Comparison of ENCODE assay signal across 8 mouse cellular contexts in the genomic region with DNA sequence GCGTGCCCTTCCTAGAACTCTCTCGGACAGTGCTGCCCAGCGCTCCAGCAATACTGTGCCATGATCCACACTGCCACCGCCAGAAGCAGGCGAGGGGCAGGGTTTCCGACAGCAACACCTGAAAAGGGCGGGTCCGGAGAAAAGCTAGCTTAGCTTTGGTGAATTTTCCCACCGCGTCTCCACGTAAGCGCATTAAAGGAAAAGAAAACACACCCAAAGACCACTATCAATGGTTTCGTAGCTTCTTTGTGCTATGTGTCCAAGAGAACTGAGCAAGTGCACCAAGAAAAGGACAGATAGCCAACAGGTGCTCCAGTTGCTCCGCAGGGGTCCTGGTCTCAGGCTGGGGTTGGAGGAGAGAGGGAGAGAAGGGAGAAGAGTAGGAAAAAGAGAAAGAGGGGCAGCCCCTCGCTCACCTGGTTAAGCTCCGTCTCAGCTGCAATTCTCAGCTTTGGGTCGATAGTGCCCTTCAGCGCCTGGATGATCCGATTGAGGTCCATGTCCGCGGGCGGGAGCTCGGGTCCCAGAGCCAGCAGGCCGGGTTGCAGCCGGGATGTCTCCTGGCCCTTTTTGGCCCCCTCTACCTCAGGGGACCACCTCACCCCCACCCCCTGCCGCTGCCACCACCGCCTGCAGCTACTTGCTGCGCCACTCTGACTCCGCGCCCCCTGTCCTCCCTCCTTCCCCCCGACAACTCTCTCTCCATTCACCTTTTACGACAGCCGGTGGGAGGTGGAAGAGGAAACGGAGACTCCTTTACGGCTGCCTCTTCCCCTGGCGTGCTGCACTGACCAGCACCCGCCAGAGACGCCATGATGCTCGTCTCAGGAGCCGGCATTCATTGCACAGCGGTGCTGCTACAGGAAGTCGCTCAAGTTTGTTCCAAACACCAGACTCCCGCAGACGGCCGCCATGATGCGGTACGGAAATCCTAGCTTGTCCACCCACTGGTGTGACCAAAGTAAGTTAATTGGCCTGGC. TPM values are rescaled to one million over a fixed set of nuclear protein-coding genes. Genes with fewer than 3 reads are reported as not detected.
DNase-seq lines count a peak whose midpoint lies in the region; ATAC-seq and TF ChIP-seq lines count a peak whose summit lies in the region.

A gene (minus strand): TSS at position 720 of the 980 bp plus-strand sequence.

- peak within 1 kb of the TSS; percentile 80 for H3K9ac ChIP-seq in MEL (ENCODE audit: control insufficient read depth, low read depth, low read length, poor library complexity, severe bottlenecking)
- H3K9ac ChIP-seq in forebrain, postnatal 0 days, result peak within 1 kb of the TSS; percentile 71
- H3K9ac ChIP-seq in lung, embryonic 15.5 days, result peak within 1 kb of the TSS; percentile 78

- H3K9me3 ChIP-seq in MEL (replicated peaks; ENCODE audit: insufficient read depth, low read length), result no peaks in the 10 kb centered on the region
- no peaks in the 10 kb centered on the region for H3K9me3 ChIP-seq in forebrain, postnatal 0 days (ENCODE audit: low read length)
- H3K9me3 ChIP-seq in lung, embryonic 15.5 days, result no peaks in the 10 kb centered on the region

- peak within 1 kb of the TSS; percentile 73 for H3K27ac ChIP-seq in MEL (ENCODE audit: control insufficient read depth, low read depth, low read length)
- no peak within 1 kb of the TSS for H3K27ac ChIP-seq in cerebellum, adult 2 months (ENCODE audit: insufficient read depth, low read length)
- H3K27ac ChIP-seq in forebrain, postnatal 0 days (ENCODE audit: low read depth, low read length), result no peak within 1 kb of the TSS
- H3K27ac ChIP-seq in lung, embryonic 15.5 days, result peak within 1 kb of the TSS; percentile 74

- no peak for TF ChIP-seq RAD21 in MEL (IDR thresholded peaks at IDR 0.05; ENCODE audit: low read depth, low read length)

- peak; percentile 69 to 88; a peak in 2 of 4 replicates for TF ChIP-seq POLR2A in MEL (IDR thresholded peaks at IDR 0.05; ENCODE audit: control insufficient read depth in 1 of 2, insufficient read depth in 1 of 2, low read depth in 1 of 2, low read length in 2 of 2, poor library complexity in 1 of 2)
- peak; percentile 61; the same call in 1 of the 2 replicates for TF ChIP-seq POLR2A in cerebellum, adult 2 months (IDR thresholded peaks at IDR 0.05; ENCODE audit: borderline replicate concordance, insufficient read depth, low read length)

- H3K79me2 ChIP-seq in MEL (ENCODE audit: control insufficient read depth, insufficient read depth, low read length, poor library complexity), result peaks cover 31% of the 10 kb centered on the region

- peak within 1 kb of the TSS; percentile 69 for H3K4me2 ChIP-seq in forebrain, postnatal 0 days (ENCODE audit: low read depth)
- H3K4me2 ChIP-seq in lung, embryonic 15.5 days, result peak within 1 kb of the TSS; percentile 84

- H3K36me3 ChIP-seq in MEL (ENCODE audit: control insufficient read depth in 1 of 2, insufficient read depth in 2 of 2, low read length in 2 of 2), result peaks cover 0 to 12% of the 10 kb centered on the region in 2 experiments; a peak in 2 of 4 replicates
- no peaks in the 10 kb centered on the region for H3K36me3 ChIP-seq in forebrain, postnatal 0 days (ENCODE audit: insufficient read depth)
- H3K36me3 ChIP-seq in lung, embryonic 15.5 days, result no peaks in the 10 kb centered on the region

- H3K4me1 ChIP-seq in MEL (ENCODE audit: control insufficient read depth in 1 of 2, insufficient read depth in 2 of 2, low read length in 2 of 2), result peaks cover 3 to 12% of the 10 kb centered on the region in 2 experiments; a peak in 2 of 4 replicates
- no peaks in the 10 kb centered on the region; the same call in 1 of the 2 replicates for H3K4me1 ChIP-seq in cerebellum, adult 2 months (ENCODE audit: control insufficient read depth, insufficient read depth, low read length)
- peaks cover 6% of the 10 kb centered on the region; the same call in 1 of the 2 replicates for H3K4me1 ChIP-seq in forebrain, postnatal 0 days (ENCODE audit: insufficient read depth)
- H3K4me1 ChIP-seq in lung, embryonic 15.5 days, result peaks cover 9% of the 10 kb centered on the region

- DNase-seq in MEL (ENCODE audit: low read depth, low spot score), result peak; percentile 98
- peak; percentile 93 to 97 for DNase-seq in cerebellum, adult 2 months
- peak; percentile 95 for DNase-seq in forebrain, postnatal 0 days
- DNase-seq in heart, postnatal 4 days, result peak; percentile 90
- DNase-seq in layer of hippocampus, adult 8-10 months (ENCODE audit: low spot score in 2 of 2), result peak; percentile 96
- DNase-seq in ovary, adult 18-20 months (ENCODE audit: low spot score), result peak; percentile 94
- peak; percentile 95 for DNase-seq in thymus, postnatal 0 days (ENCODE audit: low spot score)

- peak; percentile 99 for ATAC-seq in forebrain, postnatal 0 days
- peak; percentile 98 for ATAC-seq in lung, embryonic 15.5 days (ENCODE audit: borderline replicate concordance, extremely low read depth, low FRiP score, low TSS enrichment)

- H3K27me3 ChIP-seq in MEL (ENCODE audit: control insufficient read depth in 1 of 2, insufficient read depth in 2 of 2, low read length in 2 of 2), result no peaks in the 10 kb centered on the region
- no peaks in the 10 kb centered on the region for H3K27me3 ChIP-seq in cerebellum, adult 2 months (ENCODE audit: control insufficient read depth, insufficient read depth, low read length)
- no peaks in the 10 kb centered on the region for H3K27me3 ChIP-seq in forebrain, postnatal 0 days (ENCODE audit: insufficient read depth, low read length)
- no peaks in the 10 kb centered on the region for H3K27me3 ChIP-seq in lung, embryonic 15.5 days

- 1% methylated on average over 47 of the region's 47 CpGs for WGBS in cerebellum, adult 2 months
- 2% methylated on average over 47 of the region's 47 CpGs for WGBS in forebrain, postnatal 0 days
- WGBS in lung, embryonic 15.5 days, result under 1% methylated on average over 46 of the region's 47 CpGs

- peak in 1 of 2 experiments; percentile 21; a peak in 1 of 4 replicates for TF ChIP-seq EP300 in MEL (IDR thresholded peaks at IDR 0.05; ENCODE audit: low read depth in 1 of 2, low read length in 2 of 2)

- TF ChIP-seq CTCF in MEL (IDR thresholded peaks at IDR 0.05 in 2 of 3, conservative IDR thresholded peaks at IDR 0.05 in 1 of 3; ENCODE audit: control insufficient read depth in 1 of 3, insufficient read depth in 1 of 3, low read depth in 2 of 3, low read length in 3 of 3, poor library complexity in 1 of 3, severe bottlenecking in 1 of 3), result no peak; a peak in 1 of 6 replicates
- no peak for TF ChIP-seq CTCF in cerebellum, adult 2 months (IDR thresholded peaks at IDR 0.05; ENCODE audit: borderline replicate concordance, insufficient read depth, low read depth, low read length)
- TF ChIP-seq CTCF in forebrain, postnatal 0 days (IDR thresholded peaks at IDR 0.05; ENCODE audit: low read depth), result peak; percentile 33; the same call in 1 of the 2 replicates

- H3K4me3 ChIP-seq in MEL (ENCODE audit: control insufficient read depth in 1 of 2, insufficient read depth in 1 of 2, low read depth in 2 of 2, low read length in 2 of 2), result peak within 1 kb of the TSS; percentile 79 to 94
- H3K4me3 ChIP-seq in cerebellum, adult 2 months (replicated peaks; ENCODE audit: insufficient read depth, low read depth, low read length), result peak within 1 kb of the TSS; percentile 81
- H3K4me3 ChIP-seq in forebrain, postnatal 0 days (ENCODE audit: low read depth, low read length), result peak within 1 kb of the TSS; percentile 84
- peak within 1 kb of the TSS; percentile 96 for H3K4me3 ChIP-seq in lung, embryonic 15.5 days

TF ChIP-seq in MEL, 35 proteins besides CTCF, POLR2A, EP300 and RAD21 (continues in another document):
- TF ChIP-seq USF2 (IDR thresholded peaks at IDR 0.05; ENCODE audit: borderline replicate concordance in 1 of 2, insufficient read depth in 1 of 2, low read depth in 1 of 2, low read length in 2 of 2) (no peak), USF1 (IDR thresholded peaks at IDR 0.05; ENCODE audit: low read depth, low read length) (no peak), RCOR1 (IDR thresholded peaks at IDR 0.05; ENCODE audit: low read depth, low read length) (no peak), MXI1 (IDR thresholded peaks at IDR 0.05; ENCODE audit: low read depth, low read length) (peak; percentile 84), POLR2AphosphoS2 (IDR thresholded peaks at IDR 0.05; ENCODE audit: low read length) (peak; percentile 62; the same call in 1 of the 2 replicates), MAFK (IDR thresholded peaks at IDR 0.05; ENCODE audit: borderline replicate concordance, low read depth, low read length) (no peak), NRF1 (IDR thresholded peaks at IDR 0.05; ENCODE audit: insufficient read depth, low read depth, low read length, poor library complexity, severe bottlenecking) (peak; percentile 49; the same call in 1 of the 2 replicates), TBP (IDR thresholded peaks at IDR 0.05; ENCODE audit: low read depth, low read length) (peak; percentile 72), ELF1 (IDR thresholded peaks at IDR 0.05; ENCODE audit: low read depth, low read length) (peak; percentile 87), GATA1 (IDR thresholded peaks at IDR 0.05; ENCODE audit: low read depth, low read length) (no peak), ZC3H11A (IDR thresholded peaks at IDR 0.05; ENCODE audit: low read depth, low read length) (no peak), MAZ (IDR thresholded peaks at IDR 0.05; ENCODE audit: low read depth, low read length) (peak; percentile 90), GABPA (IDR thresholded peaks at IDR 0.05; ENCODE audit: low read depth, low read length) (no peak), CHD1 (IDR thresholded peaks at IDR 0.05; ENCODE audit: low read depth, low read length) (no peak), SIN3A (IDR thresholded peaks at IDR 0.05; ENCODE audit: low read length) (peak; percentile 87), UBTF (IDR thresholded peaks at IDR 0.05; ENCODE audit: borderline replicate concordance, insufficient read depth, low read depth, low read length) (no peak), BHLHE40 (IDR thresholded peaks at IDR 0.05; ENCODE audit: borderline replicate concordance, low read depth, low read length) (no peak), TAL1 (IDR thresholded peaks at IDR 0.05; ENCODE audit: low read length) (no peak)

RNA-seq across cellular contexts. Expression of the gene that starts here (rescaled TPM):
- 27.7 and 28.3 TPM in 2 replicates for total RNA-seq in MEL (2012; rRNA removed)
- 10 to 100 TPM in 1 of 2 experiments, not detected in 1; 23.4 TPM for polyA plus RNA-seq in MEL (2012; ENCODE audit: insufficient read depth in 1 of 2, insufficient read length in 2 of 2, low read depth in 1 of 2, low replicate concordance in 2 of 2, missing spikeins in 1 of 2)
- 27.0 and 28.8 TPM in 2 replicates for polyA plus RNA-seq in cerebellum, adult 2 months (2012; rRNA removed)
- 26.5 and 32.0 TPM in 2 replicates for total RNA-seq in forebrain, postnatal 0 days (2014; rRNA removed)
- 7.6 and 13.5 TPM in 2 replicates for polyA plus RNA-seq in forebrain, postnatal 0 days (2015; fragmentation: Nextera tagmentation; extraction: Ambion mirVana)
- 10 to 100 TPM; 27.7 to 28.7 TPM for total RNA-seq in heart, postnatal 4 days (2021)
- 10 to 100 TPM; 46.4 to 58.6 (median 52.1) TPM for total RNA-seq in layer of hippocampus, adult 8-10 months (2022)
- polyA plus RNA-seq in lung, embryonic 15.5 days (2015; fragmentation: Nextera tagmentation; extraction: Ambion mirVana), result 23.8 and 24.6 TPM in 2 replicates
- 13.4 and 13.7 TPM in 2 replicates for polyA plus RNA-seq in thymus, postnatal 0 days (2015; fragmentation: Nextera tagmentation; extraction: Ambion mirVana)

Comparison
In these comparisons a context has a peak if more than half of its experiments do, and no peak if none do; other contexts are left out.
1. H3K27ac ChIP-seq: peak in MEL (single experiment) and lung, embryonic 15.5 days (single experiment); none in cerebellum, adult 2 months (single experiment) and forebrain, postnatal 0 days (single experiment).
2. Peak in every context shown above with its lines, with median percentiles within 50 percentile points of each other: DNase-seq, H3K4me3 ChIP-seq and H3K9ac ChIP-seq.